Mouse (Mus musculus) lung, embryonic 16.5 days (tissue): Measurements from ENCODE around the gene Trub2. TPM values are rescaled to one million over a fixed set of nuclear protein-coding genes. Genes with fewer than 3 reads are reported as not detected.

Source experiments
- ATAC-seq: fragments of 200-750 bp; cut with Nextera tagmentation; 2 replicates; pipeline ENCODE4 v1.8.0; 2017; ENCODE audit warnings: low read depth, mild to moderate bottlenecking, moderate library complexity
- H3K27ac ChIP-seq: fragments of 300-500 bp; sonication (generic); 2 replicates; pipeline ENCODE4 v1.5.1; 2014; ENCODE audit warnings: mild to moderate bottlenecking, control low read depth, low read length
- H3K27me3 ChIP-seq: fragments of 300-500 bp; sonication (generic); 2 replicates; pipeline ENCODE4 v1.6.1; 2014; ENCODE audit warnings: low read depth, low read length, mixed read lengths; ENCODE audit not compliant: control insufficient read depth, insufficient read depth
- H3K36me3 ChIP-seq: fragments of 300-500 bp; sonication (generic); 2 replicates; pipeline ENCODE4 v1.6.1; 2014; ENCODE audit warnings: low read length; ENCODE audit not compliant: control insufficient read depth, insufficient read depth
- H3K4me1 ChIP-seq: fragments of 300-500 bp; sonication (generic); replicated peaks from 2 replicates; pipeline ENCODE4 v1.6.1; 2014; ENCODE audit warnings: low read length, mixed read lengths; ENCODE audit not compliant: control insufficient read depth, insufficient read depth
- H3K4me2 ChIP-seq: fragments of 300-500 bp; sonication (generic); 2 replicates; pipeline ENCODE4 v1.6.1; 2014; ENCODE audit warnings: low read depth, low read length, control low read depth
- H3K4me3 ChIP-seq: fragments of 300-500 bp; sonication (generic); 2 replicates; pipeline ENCODE4 v1.5.1; 2014; ENCODE audit warnings: mild to moderate bottlenecking, low read length, control low read depth
- H3K9ac ChIP-seq: fragments of 300-500 bp; sonication (generic); 2 replicates; pipeline ENCODE4 v1.6.1; 2014; ENCODE audit warnings: low read length, control low read depth
- H3K9me3 ChIP-seq: fragments of 300-500 bp; sonication (generic); 2 replicates; pipeline ENCODE4 v1.6.1; 2016; ENCODE audit warnings: low read length; ENCODE audit not compliant: control insufficient read depth
- WGBS: fragments of 180-500 bp; shearing (Covaris S2); extraction: QIAGEN DNeasy Blood & Tissue Kit; methylation state at CpG from one replicate; pipeline ENCODE4 v1.1.7; 2014; 5-methylcytosine and 5-hydroxymethylcytosine counted together
- polyA plus RNA-seq: library from polyadenylated mRNA; unstranded; fragments of >200 nt; fragmentation: Nextera tagmentation; extraction: Ambion mirVana; gene quantifications from 2 replicates; pipeline ENCODE4 v1.2.1, GENCODE M21; 2015

The Trub2 gene
- polyA plus RNA-seq, 1 experiment from 2014 or later = 33.9 TPM

- Histone ChIP-seq H3K27ac (no peak overlapping the region), H3K9me3 (no peaks in the 10 kb centered on the region), H3K9ac (no peak overlapping the region), H3K4me3 (no peak overlapping the region), H3K27me3 (peaks cover 29% of the 10 kb centered on the region), H3K36me3 (no peaks in the 10 kb centered on the region), H3K4me2 (no peak overlapping the region), H3K4me1 (no peaks in the 10 kb centered on the region; the same call in 1 of the 2 replicates)
- WGBS = 82% methylated on average over 5 of the region's 5 CpGs
- ATAC-seq = no peak
Observed at GRCm38 (mm10) chr2:29752397-29752796, 35.9 kb downstream of the Trub2 start.

- Histone ChIP-seq H3K27me3 (peaks cover 36% of the 10 kb centered on the region), H3K4me1 (no peaks in the 10 kb centered on the region; the same call in 1 of the 2 replicates), H3K9ac (peak within 1 kb of the TSS; percentile 33), H3K27ac (0 out of 2 replicates have a peak within 1 kb of the TSS, but pooled peaks have one; percentile 5), H3K36me3 (no peaks in the 10 kb centered on the region), H3K9me3 (no peaks in the 10 kb centered on the region), H3K4me2 (peak within 1 kb of the TSS; percentile 57), H3K4me3 (peak within 1 kb of the TSS; percentile 36)
- ATAC-seq = peak; percentile 79
- 7% methylated on average over 28 of the region's 28 CpGs for WGBS
Observed at GRCm38 (mm10) chr2:29751497-29751896, 36.8 kb downstream of the Trub2 start, which contains the start of gene Gm13420. Gene Gm13420 (minus strand): TSS chr2:29751685.

GRCm38 (mm10) chr2:29748499-29748898, 39.8 kb downstream of the Trub2 start:
- Histone ChIP-seq H3K9ac (no peak overlapping the region), H3K4me2 (no peak overlapping the region), H3K36me3 (no peaks in the 10 kb centered on the region), H3K27ac (no peak overlapping the region), H3K4me1 (no peaks in the 10 kb centered on the region; the same call in 1 of the 2 replicates), H3K27me3 (peaks cover 40% of the 10 kb centered on the region), H3K9me3 (no peaks in the 10 kb centered on the region), H3K4me3 (no peak overlapping the region)
- ATAC-seq = no peak
- 83% methylated on average over 4 of the region's 4 CpGs for WGBS

- H3K36me3 ChIP-seq = no peaks in the 10 kb centered on the region
- no peak overlapping the region for H3K9ac ChIP-seq
- WGBS = 64% methylated on average over 5 of the region's 5 CpGs
- H3K4me1 ChIP-seq = no peaks in the 10 kb centered on the region; the same call in 1 of the 2 replicates
- no peak for ATAC-seq
- H3K27ac ChIP-seq = no peak overlapping the region
- H3K4me2 ChIP-seq = no peak overlapping the region
- H3K27me3 ChIP-seq = peaks cover 40% of the 10 kb centered on the region
- H3K4me3 ChIP-seq = no peak overlapping the region
- H3K9me3 ChIP-seq = no peaks in the 10 kb centered on the region
Observed at GRCm38 (mm10) chr2:29747852-29748251, 40.5 kb downstream of the Trub2 start.

- Histone ChIP-seq H3K4me3 (peak overlapping the region; percentile 23), H3K27ac (no peak overlapping the region), H3K9ac (peak overlapping the region; percentile 19), H3K27me3 (peaks cover 38% of the 10 kb centered on the region), H3K4me2 (peak overlapping the region; percentile 49), H3K4me1 (no peaks in the 10 kb centered on the region; the same call in 1 of the 2 replicates), H3K36me3 (no peaks in the 10 kb centered on the region), H3K9me3 (no peaks in the 10 kb centered on the region)
- 9% methylated on average over 44 of the region's 50 CpGs for WGBS
- no peak for ATAC-seq
Observed at GRCm38 (mm10) chr2:29747188-29747782, 41.0 kb downstream of the Trub2 start.

GRCm38 (mm10) chr2:29744256-29744655, 44.0 kb downstream of the Trub2 start:
- ATAC-seq = no peak

GRCm38 (mm10) chr2:29741207-29741606, 47.1 kb downstream of the Trub2 start:
- Histone ChIP-seq H3K36me3 (peaks cover 11% of the 10 kb centered on the region), H3K27ac (no peak overlapping the region), H3K27me3 (peaks cover under 1% of the 10 kb centered on the region; the same call in 1 of the 2 replicates), H3K4me3 (no peak overlapping the region), H3K4me2 (no peak overlapping the region), H3K9ac (no peak overlapping the region), H3K4me1 (no peaks in the 10 kb centered on the region), H3K9me3 (no peaks in the 10 kb centered on the region)
- WGBS = 89% methylated on average over 6 of the region's 6 CpGs
- ATAC-seq = no peak

More at GRCm38 (mm10) chr2:29744256-29744655, 44.0 kb downstream of the Trub2 start:
- no peak overlapping the region for H3K4me2 ChIP-seq
- no peaks in the 10 kb centered on the region for H3K4me1 ChIP-seq
- no peaks in the 10 kb centered on the region for H3K36me3 ChIP-seq
- no peak overlapping the region for H3K27ac ChIP-seq
- WGBS = 74% methylated on average over 6 of the region's 6 CpGs
- no peak overlapping the region for H3K9ac ChIP-seq
- H3K4me3 ChIP-seq = no peak overlapping the region
- H3K27me3 ChIP-seq = peaks cover 21% of the 10 kb centered on the region
- H3K9me3 ChIP-seq = no peaks in the 10 kb centered on the region

- Histone ChIP-seq H3K27ac (no peak overlapping the region), H3K4me1 (peaks cover 3% of the 10 kb centered on the region; the same call in 1 of the 2 replicates), H3K4me2 (no peak overlapping the region), H3K36me3 (peaks cover 11% of the 10 kb centered on the region), H3K4me3 (no peak overlapping the region), H3K9me3 (no peaks in the 10 kb centered on the region), H3K27me3 (no peaks in the 10 kb centered on the region), H3K9ac (no peak overlapping the region)
- WGBS = 46% methylated on average over 5 of the region's 5 CpGs
- no peak for ATAC-seq
Observed at GRCm38 (mm10) chr2:29739368-29739767, 48.9 kb downstream of the Trub2 start.

- Histone ChIP-seq H3K9me3 (no peaks in the 10 kb centered on the region), H3K4me1 (peaks cover 3% of the 10 kb centered on the region; the same call in 1 of the 2 replicates), H3K4me3 (no peak overlapping the region), H3K27me3 (no peaks in the 10 kb centered on the region), H3K27ac (no peak overlapping the region), H3K9ac (no peak overlapping the region), H3K4me2 (no peak overlapping the region), H3K36me3 (peaks cover 13% of the 10 kb centered on the region)
- WGBS = 41% methylated on average over 4 of the region's 4 CpGs
- no peak for ATAC-seq
Observed at GRCm38 (mm10) chr2:29738799-29739198, 49.5 kb downstream of the Trub2 start.
